Mouse (Mus musculus): ENCODE results near the gene Obox6. TPM values are rescaled to one million over a fixed set of nuclear protein-coding genes. Genes with fewer than 3 reads are reported as not detected.
A peak's percentile ranks its signal among the peaks of the same experiment; 100 is the strongest.

Obox6 gene
- not detected in 2 replicates for polyA plus RNA-seq (2014; fragmentation: Nextera tagmentation; extraction: Ambion mirVana)

DNA sequence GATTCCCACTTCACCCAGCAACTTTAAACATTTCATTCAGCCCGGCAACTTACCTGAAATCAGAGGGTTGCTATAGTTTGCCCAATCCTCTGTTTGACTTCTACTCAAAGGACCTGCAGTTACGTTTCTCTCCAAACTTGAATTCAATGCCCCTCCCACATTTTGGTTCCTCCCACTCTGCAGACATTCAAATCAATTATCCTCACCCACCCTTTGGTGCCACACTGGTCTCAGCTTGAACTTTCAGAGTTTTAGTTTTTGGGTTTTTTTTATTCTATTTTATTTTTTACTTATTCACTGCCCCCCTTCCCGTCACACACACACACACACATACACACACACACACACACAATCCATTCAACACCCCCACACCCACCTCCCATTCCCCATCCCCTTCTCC, at the start of gene Obox6:
Gene Obox6 (minus strand): TSS at position 101 of the 400 bp plus-strand sequence.
- ATAC-seq, result no peak
- no peak within 1 kb of the TSS for H3K4me3 ChIP-seq (ENCODE audit: low read depth, low read length)

DNA sequence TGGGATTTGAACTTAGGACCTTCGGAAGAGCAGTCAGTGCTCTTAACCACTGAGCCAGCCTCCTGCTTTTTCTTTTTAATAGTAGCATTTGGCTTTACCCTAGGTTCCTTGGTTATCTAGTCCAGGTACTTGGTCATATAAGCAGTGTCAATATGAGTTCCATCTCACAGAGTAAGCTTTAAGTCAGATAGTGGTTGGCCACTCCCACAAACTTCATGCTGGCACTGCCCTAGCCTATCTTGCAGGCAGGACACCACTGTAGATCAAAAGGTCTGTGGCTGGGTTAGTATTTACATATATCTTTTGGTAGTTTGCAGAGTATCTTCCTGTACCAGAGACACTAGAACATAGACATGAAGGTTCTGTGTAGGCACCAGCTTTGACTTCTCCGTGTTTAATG, 44.6 kb upstream of the Obox6 start:
- Histone ChIP-seq H3K4me1 (ENCODE audit: control insufficient read depth, insufficient read depth, low read length) (no peaks in the 10 kb centered on the region), H3K9me3 (replicated peaks; ENCODE audit: control insufficient read depth, low read length) (no peaks in the 10 kb centered on the region), H3K4me3 (ENCODE audit: low read depth, low read length) (no peak overlapping the region), H3K36me3 (ENCODE audit: control insufficient read depth, insufficient read depth, low read length) (no peaks in the 10 kb centered on the region), H3K27ac (ENCODE audit: low read depth, low read length) (no peak overlapping the region), H3K27me3 (replicated peaks; ENCODE audit: control insufficient read depth, insufficient read depth, low read length) (no peaks in the 10 kb centered on the region), H3K4me2 (ENCODE audit: low read length) (no peak overlapping the region), H3K9ac (ENCODE audit: low read length) (no peak overlapping the region)
- ATAC-seq (no peak), DNase-seq (ENCODE audit: low spot score) (no peak)
- 92% methylated on average over 2 of the region's 2 CpGs for WGBS

More for the DNA sequence above, at the start of gene Obox6:
- Histone ChIP-seq H3K27ac (ENCODE audit: low read depth, low read length) (no peak within 1 kb of the TSS), H3K27me3 (replicated peaks; ENCODE audit: control insufficient read depth, insufficient read depth, low read length) (no peaks in the 10 kb centered on the region), H3K4me1 (ENCODE audit: control insufficient read depth, insufficient read depth, low read length) (no peaks in the 10 kb centered on the region), H3K4me2 (ENCODE audit: low read length) (no peak within 1 kb of the TSS), H3K9ac (ENCODE audit: low read length) (no peak within 1 kb of the TSS), H3K9me3 (replicated peaks; ENCODE audit: control insufficient read depth, low read length) (0 out of 2 replicates have a peak, but pooled peaks cover 2% of the 10 kb centered on the region), H3K36me3 (ENCODE audit: control insufficient read depth, insufficient read depth, low read length) (no peaks in the 10 kb centered on the region)
- no peak for DNase-seq (ENCODE audit: low spot score)
- 86% methylated on average over 3 of the region's 3 CpGs for WGBS

DNA sequence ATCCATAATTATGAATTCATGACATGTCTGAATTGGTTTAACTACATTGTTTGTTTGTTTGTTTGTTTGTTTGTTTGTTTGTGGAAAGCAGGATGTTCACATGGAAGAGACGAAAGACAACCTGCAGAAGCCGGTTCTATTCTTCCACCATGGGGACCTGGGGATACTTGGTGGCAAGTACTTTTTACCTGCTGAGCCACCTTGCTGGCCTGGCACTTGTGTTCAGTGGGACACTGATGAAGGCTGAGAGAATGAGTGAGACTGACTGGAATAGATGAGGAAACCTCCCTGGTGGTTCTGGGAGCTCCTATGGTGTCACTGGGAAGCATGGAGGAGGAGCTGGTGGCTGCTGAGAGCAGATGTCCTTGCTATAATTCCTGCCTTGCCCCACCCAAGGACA, 42.8 kb upstream of the Obox6 start, which contains the start of gene Crxos:
Gene Crxos (plus strand): TSS at position 301 of the 400 bp plus-strand sequence.
- Histone ChIP-seq H3K4me1 (ENCODE audit: control insufficient read depth, insufficient read depth, low read length) (no peaks in the 10 kb centered on the region), H3K9ac (ENCODE audit: low read length) (no peak within 1 kb of the TSS), H3K27me3 (replicated peaks; ENCODE audit: control insufficient read depth, insufficient read depth, low read length) (no peaks in the 10 kb centered on the region), H3K27ac (ENCODE audit: low read depth, low read length) (no peak within 1 kb of the TSS), H3K4me3 (ENCODE audit: low read depth, low read length) (no peak within 1 kb of the TSS), H3K9me3 (replicated peaks; ENCODE audit: control insufficient read depth, low read length) (no peaks in the 10 kb centered on the region), H3K36me3 (ENCODE audit: control insufficient read depth, insufficient read depth, low read length) (no peaks in the 10 kb centered on the region), H3K4me2 (ENCODE audit: low read length) (no peak within 1 kb of the TSS)
- no peak for DNase-seq (ENCODE audit: low spot score)
- 88% methylated on average over 2 of the region's 2 CpGs for WGBS
- ATAC-seq, result no peak

DNA sequence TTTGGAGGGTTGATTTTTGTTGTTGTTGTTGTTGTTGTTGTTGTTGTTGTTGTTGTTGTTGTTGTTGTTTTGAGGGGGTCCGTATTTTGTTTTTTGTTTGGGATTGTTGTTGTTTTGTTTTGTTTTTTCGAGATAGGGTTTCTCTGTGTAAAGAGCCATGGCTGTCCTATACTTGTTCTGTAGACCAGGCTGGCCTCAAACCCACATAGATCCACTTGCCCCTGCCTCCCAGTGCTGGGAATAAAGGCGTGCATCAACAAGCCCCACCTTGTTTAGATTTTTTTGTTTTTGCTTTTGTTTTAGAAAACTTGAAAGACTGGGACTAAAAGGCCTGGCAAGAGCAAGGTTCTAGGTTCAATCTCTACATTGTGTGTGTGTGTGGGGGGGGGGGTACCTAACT, 42.4 kb upstream of the Obox6 start:
- no peaks in the 10 kb centered on the region for H3K27me3 ChIP-seq (replicated peaks; ENCODE audit: control insufficient read depth, insufficient read depth, low read length)
- H3K9ac ChIP-seq (ENCODE audit: low read length), result no peak overlapping the region
- H3K4me1 ChIP-seq (ENCODE audit: control insufficient read depth, insufficient read depth, low read length), result no peaks in the 10 kb centered on the region
- no peak for DNase-seq (ENCODE audit: low spot score)
- H3K9me3 ChIP-seq (replicated peaks; ENCODE audit: control insufficient read depth, low read length), result no peaks in the 10 kb centered on the region
- no peak for ATAC-seq
- H3K27ac ChIP-seq (ENCODE audit: low read depth, low read length), result no peak overlapping the region
- 53% methylated on average over 3 of the region's 3 CpGs for WGBS
- no peaks in the 10 kb centered on the region for H3K36me3 ChIP-seq (ENCODE audit: control insufficient read depth, insufficient read depth, low read length)
- H3K4me3 ChIP-seq (ENCODE audit: low read depth, low read length), result no peak overlapping the region
- no peak overlapping the region for H3K4me2 ChIP-seq (ENCODE audit: low read length)

DNA sequence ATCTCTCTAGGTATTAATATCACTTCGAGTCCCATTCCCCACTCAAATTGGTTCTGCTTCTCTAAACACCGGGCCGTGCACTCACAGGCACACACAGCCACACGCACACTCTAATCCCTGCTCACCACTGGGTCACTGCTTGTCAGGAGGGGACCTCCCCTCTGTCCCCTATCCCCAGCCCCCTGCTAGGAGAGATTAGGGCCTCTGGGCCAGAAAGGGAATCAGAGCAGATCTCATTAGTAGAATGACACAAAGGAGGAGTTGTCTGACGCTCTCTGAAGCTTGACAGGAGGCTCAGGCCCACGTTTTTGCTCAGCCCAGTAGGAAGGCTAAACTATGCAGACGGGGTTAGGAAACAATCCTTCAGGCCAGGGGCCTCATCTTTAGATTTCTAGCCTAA, 41.9 kb upstream of the Obox6 start:
- no peaks in the 10 kb centered on the region for H3K9me3 ChIP-seq (replicated peaks; ENCODE audit: control insufficient read depth, low read length)
- no peak overlapping the region for H3K9ac ChIP-seq (ENCODE audit: low read length)
- H3K4me3 ChIP-seq (ENCODE audit: low read depth, low read length), result no peak overlapping the region
- no peaks in the 10 kb centered on the region for H3K36me3 ChIP-seq (ENCODE audit: control insufficient read depth, insufficient read depth, low read length)
- no peak overlapping the region for H3K27ac ChIP-seq (ENCODE audit: low read depth, low read length)
- no peaks in the 10 kb centered on the region for H3K27me3 ChIP-seq (replicated peaks; ENCODE audit: control insufficient read depth, insufficient read depth, low read length)
- WGBS, result 2% methylated on average over 7 of the region's 7 CpGs
- DNase-seq (ENCODE audit: low spot score), result peak; percentile 0
- H3K4me2 ChIP-seq (ENCODE audit: low read length), result no peak overlapping the region
- no peaks in the 10 kb centered on the region for H3K4me1 ChIP-seq (ENCODE audit: control insufficient read depth, insufficient read depth, low read length)
- no peak for ATAC-seq

GRCm38 (mm10) chr7:15879756-15880155, 40.3 kb upstream of the Obox6 start, which contains the start of gene Crx:
Crx (minus strand) TSS chr7:15879968.
- Histone ChIP-seq H3K4me2 (ENCODE audit: low read length) (no peak within 1 kb of the TSS), H3K27me3 (replicated peaks; ENCODE audit: control insufficient read depth, insufficient read depth, low read length) (no peaks in the 10 kb centered on the region), H3K9me3 (replicated peaks; ENCODE audit: control insufficient read depth, low read length) (no peaks in the 10 kb centered on the region), H3K4me3 (ENCODE audit: low read depth, low read length) (no peak within 1 kb of the TSS), H3K4me1 (ENCODE audit: control insufficient read depth, insufficient read depth, low read length) (no peaks in the 10 kb centered on the region), H3K9ac (ENCODE audit: low read length) (no peak within 1 kb of the TSS), H3K36me3 (ENCODE audit: control insufficient read depth, insufficient read depth, low read length) (no peaks in the 10 kb centered on the region), H3K27ac (ENCODE audit: low read depth, low read length) (no peak within 1 kb of the TSS)
- DNase-seq (ENCODE audit: low spot score) (no peak), ATAC-seq (no peak)
- WGBS, result 34% methylated on average over 4 of the region's 4 CpGs

GRCm38 (mm10) chr7:15864104-15864503, 24.6 kb upstream of the Obox6 start:
- H3K4me3 ChIP-seq (ENCODE audit: low read depth, low read length), result no peak overlapping the region

DNA sequence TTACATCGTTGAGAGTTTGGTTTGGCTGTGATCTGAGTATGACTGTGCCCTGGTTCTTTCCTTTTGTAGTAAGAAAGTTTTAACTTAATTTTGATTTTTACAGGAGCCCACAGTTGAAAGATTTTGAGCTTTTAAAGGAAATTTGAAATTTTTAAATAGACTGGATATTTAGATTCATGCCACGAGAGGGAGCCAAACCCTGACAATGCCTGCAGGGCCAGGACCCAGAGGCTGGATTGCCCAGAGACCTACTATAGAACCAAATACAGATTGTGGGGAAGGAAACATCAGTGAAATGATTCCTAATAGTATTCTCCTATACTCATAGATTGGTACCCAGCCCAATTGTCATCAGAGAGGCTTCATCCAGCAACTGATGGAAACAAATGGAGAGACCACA, 20.2 kb upstream of the Obox6 start:
- WGBS, result 42% methylated on average over 2 of the region's 2 CpGs
- Histone ChIP-seq H3K9ac (ENCODE audit: low read length) (no peak overlapping the region), H3K27ac (ENCODE audit: low read depth, low read length) (no peak overlapping the region), H3K4me3 (ENCODE audit: low read depth, low read length) (no peak overlapping the region), H3K27me3 (replicated peaks; ENCODE audit: control insufficient read depth, insufficient read depth, low read length) (no peaks in the 10 kb centered on the region), H3K9me3 (replicated peaks; ENCODE audit: control insufficient read depth, low read length) (no peaks in the 10 kb centered on the region), H3K36me3 (ENCODE audit: control insufficient read depth, insufficient read depth, low read length) (no peaks in the 10 kb centered on the region), H3K4me2 (ENCODE audit: low read length) (no peak overlapping the region), H3K4me1 (ENCODE audit: control insufficient read depth, insufficient read depth, low read length) (no peaks in the 10 kb centered on the region)
- ATAC-seq (no peak), DNase-seq (ENCODE audit: low spot score) (peak; percentile 18)

More at GRCm38 (mm10) chr7:15864104-15864503, 24.6 kb upstream of the Obox6 start:
- H3K27ac ChIP-seq (ENCODE audit: low read depth, low read length), result no peak overlapping the region
- H3K27me3 ChIP-seq (replicated peaks; ENCODE audit: control insufficient read depth, insufficient read depth, low read length), result no peaks in the 10 kb centered on the region
- DNase-seq (ENCODE audit: low spot score) (no peak), ATAC-seq (no peak)
- WGBS, result 60% methylated on average over 4 of the region's 4 CpGs
- no peak overlapping the region for H3K9ac ChIP-seq (ENCODE audit: low read length)
- no peak overlapping the region for H3K4me2 ChIP-seq (ENCODE audit: low read length)
- H3K36me3 ChIP-seq (ENCODE audit: control insufficient read depth, insufficient read depth, low read length), result no peaks in the 10 kb centered on the region
- no peaks in the 10 kb centered on the region for H3K4me1 ChIP-seq (ENCODE audit: control insufficient read depth, insufficient read depth, low read length)
- H3K9me3 ChIP-seq (replicated peaks; ENCODE audit: control insufficient read depth, low read length), result no peaks in the 10 kb centered on the region
